Mouse (Mus musculus) inflammation-experienced regulatory T-cells, adult 6 months (primary cell): ENCODE data around the gene Dusp1. TPM values are rescaled to one million over a fixed set of nuclear protein-coding genes. Genes with fewer than 3 reads are reported as not detected.

Experiments used
- ATAC-seq: one replicate; pipeline ENCODE4 v1.8.0; 2017
- polyA plus RNA-seq, 3 experiments: library from polyadenylated mRNA; unstranded; fragments of 100-300 nt; shearing (Covaris generic); gene quantifications; one replicate each; pipeline ENCODE4 v1.2.1; 2017

The Dusp1 gene
- polyA plus RNA-seq, 3 experiments from 2014 or later, result 31.4 to 56.0 (median 32.0) TPM

DNA sequence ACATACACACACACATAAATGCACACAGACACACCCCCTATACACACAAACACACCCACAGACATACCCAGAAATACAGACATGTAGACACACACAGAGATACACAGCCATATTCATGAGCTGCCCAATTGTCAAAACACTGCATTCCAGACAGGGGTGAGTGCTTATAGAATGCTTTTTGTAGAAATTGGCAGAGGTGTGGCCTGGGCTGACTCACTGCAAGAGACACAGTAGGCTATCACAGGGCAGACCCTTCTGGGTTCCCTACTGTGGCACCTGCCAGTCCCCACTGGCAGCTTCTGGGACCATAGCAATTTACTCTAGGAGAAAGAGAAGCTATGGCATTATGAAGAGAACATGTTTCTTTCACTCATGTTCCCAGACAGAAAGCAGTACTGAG lies 37.6 kb downstream of the Dusp1 start:
- ATAC-seq, result no peak

GRCm38 (mm10) chr17:26522711-26523110 lies 39.2 kb downstream of the Dusp1 start:
- ATAC-seq, result no peak

GRCm38 (mm10) chr17:26518306-26518705 lies 43.6 kb downstream of the Dusp1 start:
- peak; percentile 14 for ATAC-seq

DNA sequence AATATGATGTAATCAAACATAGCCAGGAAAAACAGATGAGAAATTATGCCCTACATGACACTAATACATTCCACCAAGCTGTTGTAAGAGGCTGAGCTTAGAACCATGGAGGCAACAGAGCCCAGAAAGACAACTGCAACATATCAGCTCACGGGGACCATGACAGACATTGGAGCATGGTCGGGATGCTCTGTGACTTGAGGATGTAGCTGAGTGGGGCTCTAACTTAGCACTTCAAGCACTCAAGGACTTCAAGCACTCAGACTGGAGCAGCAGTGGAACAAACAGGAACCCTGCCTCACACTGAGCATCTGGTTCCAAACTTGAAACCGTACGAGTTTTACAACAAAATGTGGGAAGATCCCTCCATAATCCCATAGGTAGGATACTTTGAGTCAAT lies 46.3 kb downstream of the Dusp1 start:
- no peak for ATAC-seq

DNA sequence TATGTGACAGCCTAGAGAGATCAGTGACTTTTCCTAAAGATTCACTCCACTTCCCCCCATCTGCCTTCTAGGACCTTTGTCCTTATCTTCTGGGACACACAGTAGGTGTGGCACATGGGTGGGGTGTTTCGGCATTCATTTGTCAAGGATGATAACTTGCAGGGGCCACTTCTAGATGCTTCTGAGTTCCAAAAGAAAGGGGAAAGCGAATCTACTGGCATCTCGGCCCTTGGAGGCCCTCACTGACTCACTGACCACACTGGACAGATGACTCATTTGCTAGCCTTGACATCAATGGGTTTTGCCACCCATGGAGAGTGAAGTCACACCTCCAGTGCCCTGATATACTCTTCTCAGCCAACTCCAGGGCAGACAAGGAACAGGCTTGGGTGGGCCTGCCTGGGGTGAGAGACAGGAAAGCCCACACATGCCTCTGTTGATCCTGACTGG lies 47.3 kb downstream of the Dusp1 start:
- ATAC-seq, result no peak

DNA sequence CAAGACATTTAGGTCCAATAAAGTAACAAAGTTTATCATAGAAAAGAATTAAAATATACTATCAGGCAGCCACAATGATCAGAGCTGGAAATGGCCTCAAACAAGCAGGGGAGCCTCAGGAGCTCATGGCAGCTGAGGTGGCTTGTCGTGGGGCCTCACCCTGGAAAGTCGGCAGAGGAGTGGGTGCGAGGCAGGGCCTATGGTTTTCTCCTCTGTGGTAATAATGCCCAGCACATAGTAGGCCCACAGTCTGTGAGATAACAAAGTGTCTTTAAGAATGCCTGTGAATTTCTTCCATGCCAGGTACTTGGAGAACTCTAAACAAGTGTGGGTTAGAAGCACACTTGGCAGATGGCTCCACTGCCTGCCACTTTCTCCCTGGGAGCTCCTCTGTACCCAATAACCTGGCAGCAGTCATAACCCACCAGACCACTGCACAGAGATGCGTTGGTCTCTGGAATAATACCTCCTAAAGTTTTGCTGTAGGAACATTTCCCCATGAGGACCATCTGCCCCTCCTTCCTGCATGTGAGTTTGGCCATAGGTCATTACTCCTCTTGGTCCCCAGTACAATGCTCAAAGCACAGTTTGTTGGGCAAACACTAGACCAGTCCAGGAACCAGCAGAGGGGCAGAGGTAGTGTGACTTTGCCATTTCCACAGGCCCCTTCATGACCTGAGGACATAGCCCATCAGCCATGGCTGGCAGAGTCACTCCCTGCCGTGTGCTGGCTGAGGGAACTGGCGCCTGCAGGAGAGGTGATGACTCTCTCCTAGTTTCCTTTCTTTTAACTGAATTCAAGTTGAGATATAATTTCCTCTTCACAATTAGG lies 48.3 kb downstream of the Dusp1 start:
- ATAC-seq, result no peak

DNA sequence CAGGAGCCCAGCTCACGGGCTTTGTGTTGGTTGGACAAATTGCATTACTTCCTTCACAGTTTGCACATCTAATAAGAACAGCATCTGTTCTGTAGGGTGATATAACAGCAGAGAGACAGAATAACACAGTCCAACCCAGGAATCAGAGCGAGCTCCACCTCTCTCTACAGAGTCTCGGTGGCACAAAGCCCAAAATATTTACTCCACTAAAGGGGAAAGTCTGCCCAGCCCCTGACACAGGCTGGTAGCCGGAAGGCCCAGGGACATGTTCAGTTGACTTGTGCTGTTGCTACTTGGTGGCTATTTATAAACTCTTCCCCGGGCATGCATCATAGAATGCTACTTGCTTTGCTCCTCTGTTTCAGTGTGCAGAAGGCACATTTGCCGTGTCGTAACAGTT lies 49.0 kb downstream of the Dusp1 start:
- no peak for ATAC-seq

DNA sequence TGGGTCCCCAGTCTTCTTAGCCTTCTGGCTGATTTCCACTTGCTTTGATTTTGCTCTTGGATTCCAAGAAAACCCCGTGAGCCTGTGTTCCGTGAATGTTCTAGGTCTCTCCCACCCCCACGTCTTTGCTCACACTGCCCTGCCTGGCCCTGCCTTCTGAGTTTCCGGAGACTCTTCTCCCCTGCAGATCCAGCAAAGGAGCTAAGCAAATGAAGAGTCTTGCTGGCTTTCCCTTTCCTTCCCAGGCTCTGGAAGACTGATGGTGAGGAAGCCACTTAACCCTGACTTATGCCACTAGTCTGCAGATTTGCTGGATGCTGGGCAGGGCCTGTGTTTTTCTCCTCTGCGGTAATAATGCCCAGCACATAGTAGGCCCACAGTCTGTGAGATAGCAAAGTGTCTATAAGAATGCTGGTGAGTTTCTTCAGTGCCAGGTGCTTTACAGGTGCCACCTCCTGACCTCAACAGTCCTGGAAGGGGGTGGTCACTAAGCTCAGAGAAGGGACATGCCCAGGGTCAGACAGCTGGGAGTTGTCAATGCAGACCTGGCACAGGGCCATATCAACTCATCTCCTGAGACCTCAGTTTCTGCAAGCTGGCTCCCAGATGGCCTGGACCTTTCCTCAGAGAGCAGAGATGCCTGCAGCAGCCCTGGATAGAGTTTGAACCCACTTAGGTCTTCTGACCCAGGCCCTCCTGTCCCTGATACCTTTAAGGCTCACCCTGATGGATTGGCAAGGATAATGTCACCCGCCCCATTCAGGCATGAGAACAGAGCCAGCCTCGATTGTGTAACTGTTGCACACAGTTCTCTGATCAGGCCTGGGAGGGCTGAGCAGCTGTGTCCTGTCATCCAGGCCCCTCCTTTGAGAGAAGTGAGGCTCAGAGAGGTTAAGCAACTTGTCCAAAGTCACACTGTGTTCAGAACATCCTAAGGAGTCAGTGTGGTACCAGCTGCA lies 49.8 kb downstream of the Dusp1 start:
- ATAC-seq, result no peak

DNA sequence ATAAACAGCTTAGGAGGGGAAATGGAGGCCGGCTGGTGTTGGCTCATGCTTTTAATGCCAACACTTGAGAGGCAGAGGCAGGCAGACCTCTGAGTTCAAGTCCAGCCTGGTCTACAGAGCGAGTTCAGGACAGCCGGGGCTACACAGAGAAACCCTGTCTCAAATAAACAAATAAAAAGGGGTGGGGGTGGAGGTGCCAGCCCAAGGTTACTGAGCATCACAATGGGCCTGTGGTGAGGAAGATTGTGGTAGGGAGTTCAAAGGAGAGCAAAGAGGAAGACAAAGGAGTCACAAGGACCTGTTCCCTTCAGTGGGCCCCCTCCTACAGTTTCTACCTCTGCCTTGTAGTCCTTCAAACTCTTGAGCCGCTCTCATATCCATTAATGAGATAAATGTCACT lies 50.7 kb downstream of the Dusp1 start:
- ATAC-seq, result no peak

- no peak for ATAC-seq
These were observed 51.5 kb downstream of the Dusp1 start for GRCm38 (mm10) chr17:26510146-26511045.

- no peak for ATAC-seq
These were observed 52.8 kb downstream of the Dusp1 start for GRCm38 (mm10) chr17:26508961-26509771.

DNA sequence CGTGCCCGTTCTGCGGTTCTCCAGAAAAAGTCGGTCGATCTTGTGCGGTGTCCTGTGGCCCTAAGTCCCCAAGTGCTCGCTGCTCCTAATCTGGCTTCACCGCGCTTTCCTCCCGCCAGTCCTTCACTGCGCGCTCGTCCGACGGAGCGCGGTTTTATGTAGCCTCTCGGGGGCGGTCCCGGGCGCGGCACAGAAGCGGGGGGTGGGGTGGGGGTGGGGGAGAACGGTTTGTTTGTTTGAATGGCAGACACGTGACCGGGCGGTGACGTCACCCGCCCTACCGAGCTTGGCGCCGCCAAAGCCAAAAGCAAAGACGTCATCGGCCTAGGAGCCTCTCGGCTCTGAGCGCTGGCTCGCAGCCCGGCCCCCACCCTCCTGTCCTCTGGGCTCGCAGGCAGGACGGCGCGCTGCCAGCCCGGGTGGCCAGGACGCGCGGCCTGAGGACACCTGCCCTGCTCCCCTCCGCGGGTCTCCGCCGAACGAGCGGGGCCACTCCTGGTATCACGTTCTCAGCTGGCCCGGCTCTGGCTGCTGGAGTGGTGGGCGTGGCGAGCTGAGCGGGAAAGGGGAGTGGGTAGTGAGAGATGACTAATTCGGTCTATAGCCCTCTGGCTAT lies 53.5 kb downstream of the Dusp1 start:
- peak; percentile 63 for ATAC-seq

- peak; percentile 8 for ATAC-seq
These were observed 54.0 kb downstream of the Dusp1 start for GRCm38 (mm10) chr17:26507966-26508344.

DNA sequence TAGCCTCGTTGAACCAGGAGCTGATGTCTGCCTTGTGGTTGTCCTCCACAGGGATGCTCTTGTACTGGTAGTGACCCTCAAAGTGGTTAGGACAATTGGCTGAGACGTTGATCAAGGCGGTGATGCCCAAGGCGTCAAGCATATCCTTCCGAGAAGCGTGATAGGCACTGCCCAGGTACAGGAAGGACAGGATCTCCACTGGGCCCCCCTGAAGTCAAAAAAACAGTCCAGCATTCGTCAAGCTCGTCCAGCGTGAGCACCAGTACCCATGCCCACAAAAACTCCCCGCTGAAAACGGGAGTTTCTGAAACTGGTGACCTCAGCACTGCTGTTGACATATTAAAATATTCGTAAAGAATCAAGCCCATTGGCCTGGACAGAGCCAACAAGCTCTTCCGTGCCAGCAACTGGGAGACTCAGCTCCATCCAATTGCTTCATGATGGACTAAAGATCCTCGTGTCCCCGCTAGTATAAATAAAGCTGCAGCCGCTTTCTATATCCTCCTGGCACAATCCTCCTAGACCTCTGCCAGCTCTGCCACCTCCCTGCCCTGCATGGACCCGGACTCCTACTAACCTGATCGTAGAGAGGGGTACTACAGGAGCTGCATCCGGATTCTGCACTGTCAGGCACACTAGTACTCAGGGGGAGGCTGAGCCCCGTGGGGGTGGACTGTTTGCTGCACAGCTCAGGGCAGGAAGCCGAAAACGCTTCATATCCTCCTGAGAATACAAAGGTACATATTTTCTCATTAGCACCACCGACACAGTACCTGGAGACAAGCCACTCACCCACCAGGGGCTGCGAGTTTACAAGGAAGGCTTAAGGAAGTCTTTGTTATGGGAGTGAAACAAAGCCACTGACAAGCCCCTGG lies 54.7 kb downstream of the Dusp1 start:
- peak; percentile 33 for ATAC-seq

DNA sequence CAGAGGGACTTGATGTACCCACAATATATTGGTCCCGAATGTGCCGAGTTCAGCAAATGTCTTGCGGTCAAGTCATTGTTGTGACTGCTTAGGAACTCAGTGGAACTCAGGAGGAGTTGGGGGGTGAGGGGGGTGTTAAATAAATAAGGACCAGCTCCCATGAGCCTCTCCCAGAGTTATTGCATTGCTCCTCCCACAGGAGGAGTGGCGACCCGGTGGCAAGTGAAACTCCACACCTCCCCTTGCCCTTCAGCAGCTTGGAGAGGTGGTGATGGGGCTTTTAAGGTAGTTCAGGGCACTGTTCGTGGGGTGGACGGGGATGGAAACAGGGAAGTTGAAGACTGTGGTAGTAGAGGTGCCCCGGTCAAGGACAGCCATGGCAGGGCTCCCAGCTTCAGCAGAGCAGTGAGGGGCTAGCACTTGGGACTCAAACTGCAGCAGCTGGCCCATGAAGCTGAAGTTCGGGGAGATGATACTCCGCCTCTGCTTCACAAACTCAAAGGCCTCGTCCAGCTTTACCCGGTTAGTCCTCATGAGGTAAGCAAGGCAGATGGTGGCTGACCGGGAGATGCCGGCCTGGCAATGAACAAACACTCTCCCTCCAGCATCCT lies 55.8 kb downstream of the Dusp1 start:
- ATAC-seq, result no peak

DNA sequence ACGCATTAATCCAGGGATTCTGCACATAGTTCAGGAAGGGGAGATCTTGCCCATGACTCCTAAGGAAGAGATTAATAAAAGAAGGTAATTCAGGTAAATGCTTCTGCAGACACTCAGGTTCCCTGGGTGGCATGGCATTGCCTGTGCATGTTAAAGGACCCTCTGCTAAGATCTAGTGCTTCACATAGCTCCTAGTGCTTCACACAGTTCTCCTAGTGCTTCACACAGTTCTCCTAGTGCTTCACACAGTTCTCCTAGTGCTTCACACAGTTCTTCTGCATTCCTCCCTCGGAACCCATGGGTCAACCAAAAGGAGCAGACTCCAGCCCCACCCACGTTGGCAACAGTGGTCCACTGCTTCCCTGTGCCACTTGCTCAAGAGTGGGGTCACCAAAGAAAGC lies 56.7 kb downstream of the Dusp1 start:
- no peak for ATAC-seq

DNA sequence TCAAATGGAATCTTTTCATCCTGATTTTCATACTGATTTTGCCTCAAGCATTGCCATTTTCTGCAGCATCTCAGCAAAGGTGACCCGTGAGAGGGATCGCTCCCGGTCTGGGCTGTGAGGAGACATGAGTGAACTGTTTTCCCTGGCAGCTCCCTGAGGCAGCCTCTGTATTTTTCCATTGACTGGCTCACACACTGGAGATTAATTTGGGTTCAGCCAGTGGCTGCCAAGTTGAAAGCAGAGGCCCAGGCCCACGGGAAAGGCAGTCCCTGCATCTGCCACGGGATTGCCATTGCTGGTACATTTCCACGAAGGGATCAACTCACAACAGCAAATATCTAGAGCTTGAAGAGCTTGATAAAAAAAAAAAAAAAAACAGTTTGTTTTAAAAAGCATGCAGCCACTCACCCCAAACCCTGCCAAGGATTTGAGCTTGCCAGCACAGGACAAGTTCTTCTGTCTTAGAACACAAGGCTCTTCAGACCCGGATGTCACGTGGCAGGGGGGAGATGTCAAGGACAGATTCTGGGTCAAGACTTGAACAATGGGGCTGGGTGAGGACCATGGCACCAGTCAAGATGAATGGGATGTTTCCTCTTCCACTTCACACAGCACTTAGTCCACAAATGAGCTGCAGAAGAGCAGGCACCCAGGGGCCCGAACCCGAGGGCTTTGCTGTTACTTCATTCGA lies 57.8 kb downstream of the Dusp1 start:
- ATAC-seq, result no peak

DNA sequence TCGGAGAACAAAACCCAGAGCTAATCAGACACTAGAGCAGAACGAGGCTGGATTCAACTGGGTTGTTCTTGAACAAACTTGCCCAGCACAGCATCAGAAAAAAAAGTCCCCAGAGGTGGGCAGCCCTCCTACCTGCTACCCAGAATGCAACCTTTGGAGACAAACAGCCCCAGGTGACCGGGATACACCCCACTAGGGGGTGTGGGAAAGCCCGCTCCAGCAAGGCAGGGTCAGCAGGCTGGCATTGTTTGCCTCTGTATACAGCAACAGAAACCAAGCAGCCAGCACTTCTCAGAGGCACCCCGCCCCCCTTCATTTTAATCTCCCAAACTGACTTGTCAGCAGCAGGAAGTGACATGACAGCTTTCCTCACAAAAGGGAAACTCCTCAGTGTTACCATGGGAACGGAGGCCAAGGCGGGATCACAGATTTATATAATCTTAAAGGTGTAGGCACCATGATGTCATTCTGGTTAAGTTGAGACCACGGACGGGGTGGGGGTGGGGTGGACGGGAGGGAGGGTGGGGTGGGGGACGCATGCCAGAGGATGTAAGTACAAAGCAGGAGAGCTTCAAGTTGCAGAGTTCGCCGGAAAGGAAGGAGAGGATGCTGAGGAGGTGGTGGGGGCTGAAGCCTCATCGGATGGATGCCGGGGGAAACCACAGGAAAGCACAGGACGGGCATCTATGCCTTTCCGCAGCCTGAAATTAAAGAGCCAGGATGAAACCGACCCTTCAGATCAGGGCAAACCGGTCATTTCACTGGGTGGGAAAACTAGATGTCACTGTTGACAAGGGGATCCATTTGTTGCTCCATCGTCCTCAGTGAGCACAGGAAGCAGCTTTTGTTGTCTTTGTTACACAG lies 58.9 kb downstream of the Dusp1 start:
- ATAC-seq, result peak; percentile 59
